Mouse (Mus musculus) NIH3T3 (cell line): ENCODE data around the gene Samsn1.

ENCODE experiments used
- DNase-seq: peaks from one replicate; pipeline ENCODE4 v3.0.0-alpha.2; 2012; ENCODE audit warnings: low read depth

Samsn1 gene

GRCm38 (mm10) chr16:75933357-75933756 is 88.7 kb downstream of the Samsn1 start:
- DNase-seq, result no peak

- DNase-seq, result no peak
These were observed 91.9 kb downstream of the Samsn1 start for GRCm38 (mm10) chr16:75930222-75930553.

GRCm38 (mm10) chr16:75929536-75930221 is 92.4 kb downstream of the Samsn1 start:
- no peak for DNase-seq

- no peak for DNase-seq
These were observed 95.6 kb downstream of the Samsn1 start for GRCm38 (mm10) chr16:75926511-75926910.

GRCm38 (mm10) chr16:75920870-75921269 is 101.2 kb downstream of the Samsn1 start:
- no peak for DNase-seq

- DNase-seq, result no peak
These were observed 102.8 kb downstream of the Samsn1 start for GRCm38 (mm10) chr16:75919298-75919697.

GRCm38 (mm10) chr16:75917712-75918111 is 104.4 kb downstream of the Samsn1 start:
- DNase-seq, result no peak

- no peak for DNase-seq
These were observed 110.0 kb downstream of the Samsn1 start for GRCm38 (mm10) chr16:75912051-75912450.

GRCm38 (mm10) chr16:75908635-75909494 is 113.2 kb downstream of the Samsn1 start:
- no peak for DNase-seq

GRCm38 (mm10) chr16:75906790-75907189 is 115.3 kb downstream of the Samsn1 start:
- DNase-seq, result no peak

- DNase-seq, result no peak
These were observed 115.8 kb downstream of the Samsn1 start for GRCm38 (mm10) chr16:75906260-75906659.

- DNase-seq, result no peak
These were observed 116.8 kb downstream of the Samsn1 start for GRCm38 (mm10) chr16:75905324-75905723.

- no peak for DNase-seq
These were observed 118.0 kb downstream of the Samsn1 start for GRCm38 (mm10) chr16:75904072-75904471.

GRCm38 (mm10) chr16:75903028-75903427 is 119.1 kb downstream of the Samsn1 start:
- no peak for DNase-seq

GRCm38 (mm10) chr16:75899885-75900620 is 122.0 kb downstream of the Samsn1 start:
- DNase-seq, result no peak

GRCm38 (mm10) chr16:75897828-75898367 is 124.2 kb downstream of the Samsn1 start:
- DNase-seq, result no peak

GRCm38 (mm10) chr16:75894263-75894901 is 127.7 kb downstream of the Samsn1 start:
- no peak for DNase-seq

- no peak for DNase-seq
These were observed 128.6 kb downstream of the Samsn1 start for GRCm38 (mm10) chr16:75893470-75893869.

GRCm38 (mm10) chr16:75889081-75889646 is 132.9 kb downstream of the Samsn1 start:
- DNase-seq, result no peak

GRCm38 (mm10) chr16:75887203-75887602 is 134.9 kb downstream of the Samsn1 start:
- DNase-seq, result no peak

GRCm38 (mm10) chr16:75878885-75879284 is 143.2 kb downstream of the Samsn1 start:
- no peak for DNase-seq

GRCm38 (mm10) chr16:75877170-75877569 is 144.9 kb downstream of the Samsn1 start:
- peak; percentile 3 for DNase-seq
